Mouse (Mus musculus) gastrocnemius, postnatal 14 days (tissue): ENCODE results near the gene Alkbh8. TPM values are rescaled to one million over a fixed set of nuclear protein-coding genes. Genes with fewer than 3 reads are reported as not detected.
"Not testable (repeated sequence)": the region's sequence is repeated elsewhere in the genome, so short reads cannot be mapped to it uniquely, and the experiment has no call there.

Experiments
- DNase-seq: peaks from one replicate; pipeline ENCODE4 v3.0.0; 2021; ENCODE audit warnings: mixed read lengths
- intact Hi-C: fragments of 180-260 bp; cut with DNase I; formaldehyde crosslinking; loops from one replicate; pipeline ENCODE4 v1.15.1; 2025; ENCODE audit warnings: low total_unique reads
- long read RNA-seq, 2 experiments: library from polyadenylated mRNA; stranded (forward); transcript quantifications; one replicate each; pipeline ENCODE4 v2.0.0; 2021
- total RNA-seq, 2 experiments: library from RNA; stranded (reverse); gene quantifications; 2 replicates each; pipeline ENCODE4 v1.2.3; 2021

Alkbh8 gene
- 10 to 100 TPM; 13.9 to 16.4 TPM for total RNA-seq
- long read RNA-seq, experiment 1, partial matches to known transcripts: 0 of 2 reads
- long read RNA-seq, experiment 1, other reads (novel, unspliced or antisense): 0 of 2 reads
- long read RNA-seq, experiment 2, full-length matches to known transcripts: 4 of 6 reads
- long read RNA-seq, experiment 2, partial matches to known transcripts: 1 of 6 reads
- long read RNA-seq, experiment 2, other reads (novel, unspliced or antisense): 1 of 6 reads

- DNase-seq: peak; percentile 64
- intact Hi-C loops: no loop called here
Observed at GRCm38 (mm10) chr9:3334962-3335767, at the start of gene Alkbh8. Gene Alkbh8, plus strand, starts transcription at chr9:3335140.

DNA sequence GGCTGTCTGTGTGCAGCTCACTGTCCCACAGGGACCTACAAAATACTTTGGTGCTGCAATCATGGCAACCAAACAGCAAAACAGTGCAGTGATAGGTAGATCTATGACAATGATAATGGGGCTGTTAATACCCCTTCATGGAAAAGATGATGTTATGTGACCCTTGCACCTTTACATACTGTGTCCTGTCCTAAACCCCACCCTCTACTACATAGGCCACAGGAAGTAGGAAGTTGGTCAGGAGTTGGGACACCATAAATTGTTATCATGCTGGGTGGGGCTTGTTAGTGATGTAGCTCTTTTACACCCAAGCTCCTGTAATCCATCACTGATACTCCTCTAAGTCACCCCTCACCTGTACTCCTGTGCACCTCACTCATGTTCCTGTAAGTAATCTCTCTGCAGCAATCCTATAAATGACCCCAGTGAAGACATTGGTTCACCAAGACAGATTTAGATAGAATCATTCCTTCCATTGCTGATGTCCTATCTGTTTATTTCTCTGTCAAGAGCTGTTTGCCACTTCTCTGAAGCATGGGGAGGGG lies 25.6 kb upstream of the Alkbh8 start:
- intact Hi-C loops: no loop called here
- DNase-seq: no peak

DNA sequence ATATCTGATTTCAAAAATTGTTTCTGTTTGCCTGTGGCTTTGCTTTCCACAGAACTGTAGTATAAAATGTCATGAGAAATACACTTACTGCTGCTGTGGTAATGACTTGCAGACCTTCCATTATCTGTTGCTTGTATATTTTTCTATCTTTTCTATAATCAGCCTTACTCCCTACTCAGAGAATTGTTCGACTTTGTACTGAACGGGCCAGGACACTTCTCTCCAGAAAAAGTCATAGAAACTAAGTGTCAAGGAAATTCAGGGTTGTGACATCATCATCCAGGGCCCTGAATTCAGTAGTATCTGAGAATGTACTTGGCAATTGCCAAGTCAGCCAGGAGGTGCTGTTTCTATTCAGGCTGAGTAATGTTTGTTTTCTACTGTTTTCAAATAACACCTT lies 24.9 kb upstream of the Alkbh8 start:
- intact Hi-C loops: no loop called here
- DNase-seq: no peak

- DNase-seq, intact Hi-C loops: not testable (repeated sequence)
Observed at GRCm38 (mm10) chr9:3327342-3328053, 7.4 kb upstream of the Alkbh8 start.

DNA sequence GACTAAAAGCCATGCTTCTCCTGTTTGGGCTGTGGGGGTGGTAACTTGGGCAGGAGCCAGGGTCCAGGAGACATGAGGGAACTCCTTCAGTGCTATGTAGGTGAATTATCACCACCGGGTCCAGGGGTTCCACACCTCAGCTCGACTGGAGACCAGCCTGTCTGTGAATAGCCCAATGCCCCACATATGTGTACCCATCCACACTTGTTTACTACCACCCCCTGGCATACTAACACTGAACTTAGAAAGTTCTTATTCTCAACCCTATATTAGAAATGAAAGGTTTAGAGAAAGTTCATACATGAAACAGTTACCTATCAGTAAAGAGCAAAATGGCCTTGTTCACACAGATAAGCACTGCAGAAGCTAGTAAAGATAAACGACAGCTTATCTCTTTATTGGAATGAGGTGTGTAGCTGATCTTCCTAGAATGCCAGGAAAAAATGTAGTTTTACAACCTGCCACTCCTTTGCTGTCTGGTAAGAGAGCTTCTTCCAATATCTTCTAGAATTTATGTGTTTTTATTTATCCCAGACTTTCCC lies 6.8 kb upstream of the Alkbh8 start:
- intact Hi-C loops: no loop called here

DNA sequence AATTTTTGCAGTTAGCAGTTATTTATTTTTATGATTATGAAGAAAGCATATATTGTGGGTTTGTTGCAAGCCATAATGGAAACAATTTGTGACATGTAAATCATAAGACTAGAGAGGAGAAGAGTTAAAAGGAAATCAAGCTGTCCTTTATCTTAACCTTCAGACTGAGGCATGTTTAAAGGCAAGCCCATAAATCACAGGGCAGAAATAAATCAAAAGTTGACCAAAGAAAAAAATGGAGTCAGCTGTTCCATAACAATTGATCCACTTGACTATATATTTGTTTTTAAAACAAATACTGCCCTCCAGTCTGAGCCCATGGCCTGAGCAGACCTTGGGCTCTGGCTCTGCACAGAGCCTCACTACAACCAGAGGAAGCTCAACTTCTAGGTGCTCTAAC lies 4.6 kb upstream of the Alkbh8 start:
- DNase-seq: no peak
- intact Hi-C loops: no loop called here

More for the DNA sequence above, 6.8 kb upstream of the Alkbh8 start:
- DNase-seq: no peak

GRCm38 (mm10) chr9:3330737-3331384 lies 4.1 kb upstream of the Alkbh8 start:
- DNase-seq: no peak
- intact Hi-C loops: no loop called here

- intact Hi-C loops: no loop called here
Observed at GRCm38 (mm10) chr9:3336661-3337060, 1.7 kb downstream of the Alkbh8 start.

DNA sequence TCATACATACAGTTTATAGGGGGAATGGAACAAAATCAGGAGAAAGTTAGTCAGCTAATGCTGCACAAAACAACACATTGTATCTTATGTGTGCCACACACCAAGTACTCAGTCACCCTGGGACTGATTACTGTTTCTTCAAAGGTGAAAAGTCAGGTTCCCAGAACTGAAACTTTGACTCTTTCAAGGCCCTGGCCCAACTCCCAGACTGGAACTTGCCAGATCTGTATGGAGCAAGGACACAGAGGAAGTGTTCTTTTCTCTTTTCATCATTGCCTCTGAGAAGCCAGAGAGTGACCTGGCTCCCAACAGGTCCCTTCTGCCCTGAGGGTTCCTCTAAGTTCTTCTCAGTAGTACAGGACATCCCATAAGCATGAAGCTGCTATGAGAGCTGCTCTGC lies 10.2 kb downstream of the Alkbh8 start:
- intact Hi-C loops: no loop called here
- DNase-seq: no peak

More at GRCm38 (mm10) chr9:3336661-3337060, 1.7 kb downstream of the Alkbh8 start:
- DNase-seq: no peak

- intact Hi-C loops: no loop called here
- DNase-seq: no peak
Observed at GRCm38 (mm10) chr9:3345967-3346366, 11.0 kb downstream of the Alkbh8 start.

GRCm38 (mm10) chr9:3350056-3350455 lies 15.1 kb downstream of the Alkbh8 start:
- DNase-seq: no peak
- intact Hi-C loops: no loop called here

- DNase-seq, intact Hi-C loops: not testable (repeated sequence)
Observed at GRCm38 (mm10) chr9:3376323-3376722, 41.4 kb downstream of the Alkbh8 start.

GRCm38 (mm10) chr9:3403251-3404208 lies 68.6 kb downstream of the Alkbh8 start, which contains the start of gene Cwf19l2:
Gene Cwf19l2, plus strand, starts transcription at chr9:3403592.
- intact Hi-C loops: no loop called here

DNA sequence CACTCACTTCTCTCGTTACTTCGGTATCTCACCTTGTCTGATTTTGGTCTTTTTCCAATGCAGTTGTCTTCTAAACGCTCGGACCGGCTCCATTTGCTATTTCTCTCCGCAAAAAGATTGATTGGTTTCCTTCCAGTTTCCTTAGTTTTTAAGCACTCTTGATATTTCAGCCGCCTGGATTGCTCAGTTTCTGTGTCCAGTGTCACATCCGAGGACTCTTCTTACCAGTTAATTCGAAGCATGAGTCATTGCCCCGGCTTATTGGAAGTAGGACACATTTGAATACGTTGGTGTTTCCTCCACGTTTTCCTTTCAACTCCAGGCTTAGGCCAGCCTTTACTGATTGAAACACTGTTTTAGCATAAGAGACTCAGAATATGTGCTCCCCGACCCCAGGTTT lies 69.4 kb downstream of the Alkbh8 start:
- no peak for DNase-seq
- intact Hi-C loops: no loop called here

More at GRCm38 (mm10) chr9:3403251-3404208, 68.6 kb downstream of the Alkbh8 start, which contains the start of gene Cwf19l2:
- peak; percentile 69 for DNase-seq

DNA sequence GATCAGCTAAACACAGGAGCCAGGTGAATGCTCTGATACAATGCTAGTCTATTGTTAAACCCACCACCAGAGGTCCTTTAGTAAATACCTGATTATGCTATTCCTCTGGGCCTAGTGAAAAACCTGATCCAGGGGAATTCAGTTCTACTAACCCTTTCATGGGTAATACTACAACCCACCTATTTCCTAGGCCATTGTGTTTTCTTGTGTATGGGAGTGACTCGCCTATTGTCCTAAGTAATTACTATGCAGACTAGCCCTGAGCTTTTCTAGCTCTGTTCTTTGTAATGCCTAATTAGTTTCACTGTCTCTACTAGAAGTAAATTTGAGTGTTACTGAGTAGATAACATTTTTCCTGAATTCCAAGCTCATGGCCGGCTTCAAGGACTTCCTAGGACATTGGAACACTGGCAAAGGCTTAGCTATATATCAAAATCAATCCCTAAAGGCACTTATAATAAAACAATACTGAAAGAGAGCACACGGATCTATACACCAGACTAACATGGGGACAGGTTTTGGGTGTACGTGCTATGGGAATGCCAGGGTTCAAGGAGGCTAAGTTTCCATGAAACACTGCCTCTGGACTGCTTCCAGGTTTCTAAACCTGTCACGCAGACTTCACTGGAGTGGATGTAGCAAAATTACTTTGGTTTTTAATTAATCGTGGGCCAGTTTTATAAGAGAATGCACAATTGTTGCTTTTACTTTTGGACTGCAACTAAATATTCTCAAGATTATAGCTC lies 104.8 kb downstream of the Alkbh8 start:
- intact Hi-C loops, DNase-seq: not testable (repeated sequence)
